Mouse (Mus musculus): ENCODE results near the gene Tex11.
"Not testable (repeated sequence)": the region's sequence is repeated elsewhere in the genome, so short reads cannot be mapped to it uniquely, and the experiment has no call there.

The Tex11 gene

GRCm38 (mm10) chrX:101059541-101059940 is at the start of gene Tex11:
Tex11 (minus strand) TSS chrX:101059667.
- no peak for DNase-seq (ENCODE audit: low spot score)

- no peak for DNase-seq (ENCODE audit: low spot score)
Measured at GRCm38 (mm10) chrX:101085920-101086319, 26.5 kb upstream of the Tex11 start, which contains the start of gene Slc7a3. Slc7a3 (minus strand) TSS chrX:101086020.

DNA sequence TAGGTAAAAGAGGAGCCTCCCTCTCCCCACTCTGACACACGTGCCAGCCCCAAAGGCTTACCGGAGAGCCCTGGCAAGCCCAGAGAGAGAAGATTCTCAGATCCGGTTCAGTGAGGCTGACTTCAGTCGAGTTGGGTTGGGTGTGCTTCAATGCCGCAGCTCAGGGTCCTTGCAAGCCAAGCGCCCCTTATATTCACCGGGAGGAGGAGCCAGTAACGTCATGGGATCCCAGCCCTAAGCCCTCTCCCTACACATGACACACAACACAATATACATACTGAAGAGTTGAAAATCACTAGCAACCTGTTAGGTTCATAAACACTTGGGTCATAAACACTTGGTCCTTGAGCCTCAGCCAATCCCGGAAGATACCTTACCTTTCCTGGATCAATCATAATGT is 25.7 kb upstream of the Tex11 start:
- DNase-seq (ENCODE audit: low spot score): not testable (repeated sequence)

GRCm38 (mm10) chrX:101084192-101084591 is 24.7 kb upstream of the Tex11 start:
- no peak for DNase-seq (ENCODE audit: low spot score)

DNA sequence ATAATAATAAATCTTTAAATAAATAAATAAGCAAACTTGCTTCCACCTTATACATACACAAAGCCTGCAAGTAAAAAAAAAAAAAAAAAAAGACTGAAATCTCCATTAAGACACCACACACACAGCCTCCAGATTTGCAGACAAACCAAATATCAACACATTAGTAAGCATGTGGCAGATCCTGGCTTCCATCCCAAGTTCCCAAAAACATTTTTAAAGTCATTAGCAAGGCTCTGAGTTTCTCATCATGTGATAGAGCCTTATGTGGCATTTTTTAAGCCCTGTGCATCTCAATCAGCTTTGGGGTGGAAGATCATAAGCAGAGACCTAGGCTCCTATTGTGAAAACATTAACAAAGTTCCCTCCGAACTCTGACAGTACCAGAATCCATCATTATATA is 5.8 kb upstream of the Tex11 start:
- DNase-seq (ENCODE audit: low spot score): no peak

DNA sequence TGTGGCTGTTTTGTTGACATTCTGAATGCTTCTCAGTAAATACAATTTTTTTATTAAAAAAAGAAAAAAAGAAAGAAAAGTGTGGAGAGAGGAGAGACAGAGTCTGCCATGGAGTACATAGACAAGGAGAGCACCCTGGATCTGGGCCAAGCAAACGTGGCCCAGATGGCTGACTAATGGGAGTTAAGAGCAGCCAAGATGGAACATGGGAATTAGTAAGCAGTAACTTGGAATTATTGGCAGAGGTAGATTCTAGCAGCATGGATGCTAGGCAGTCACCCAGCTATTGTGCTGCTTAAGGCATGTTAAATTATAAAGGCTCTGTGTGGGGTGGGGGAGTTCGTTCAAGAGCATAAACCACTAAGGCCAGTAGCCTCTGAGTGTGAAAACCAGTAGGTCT is 4.0 kb upstream of the Tex11 start:
- DNase-seq (ENCODE audit: low spot score): no peak

DNA sequence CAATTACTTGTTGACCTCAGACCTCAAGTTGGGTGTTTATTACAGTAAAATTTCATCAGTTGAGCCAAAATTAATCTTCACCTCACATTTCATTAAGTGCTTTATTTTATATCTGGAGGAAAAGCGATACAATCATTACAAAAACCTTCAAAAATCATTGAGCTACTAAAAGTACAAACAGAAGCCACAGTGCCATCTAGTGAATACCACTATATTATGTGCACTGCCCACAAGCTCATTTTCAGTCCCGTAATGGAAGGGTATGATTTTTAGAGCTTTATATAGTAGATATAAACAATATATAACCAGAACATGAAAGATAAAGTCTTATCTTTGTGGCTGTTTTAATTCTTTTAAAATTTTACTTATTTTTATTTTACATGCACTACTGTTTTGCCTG is 115.8 kb downstream of the Tex11 start:
- no peak for DNase-seq (ENCODE audit: low spot score)

GRCm38 (mm10) chrX:100839211-100839610 is 220.3 kb downstream of the Tex11 start:
- no peak for DNase-seq (ENCODE audit: low spot score)

DNA sequence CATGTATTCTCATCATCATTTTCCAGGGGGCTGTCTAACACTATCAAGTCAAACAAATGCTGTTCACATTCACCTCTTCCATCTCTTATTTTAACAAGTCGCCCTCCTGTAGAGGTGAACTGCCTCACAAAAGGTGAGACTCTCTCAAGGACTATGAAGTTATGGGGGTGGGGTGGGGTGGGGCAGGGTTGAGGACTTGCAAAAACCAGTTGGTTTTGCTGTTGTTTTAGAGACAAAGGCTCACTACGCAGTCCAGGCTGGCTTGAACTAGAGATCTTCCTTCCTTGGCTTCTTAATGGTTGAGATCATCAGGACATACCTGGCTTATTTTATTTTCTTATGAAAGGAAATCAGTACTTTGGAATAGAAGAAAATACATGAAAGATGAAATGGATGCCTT is 226.7 kb downstream of the Tex11 start:
- no peak for DNase-seq (ENCODE audit: low spot score)

DNA sequence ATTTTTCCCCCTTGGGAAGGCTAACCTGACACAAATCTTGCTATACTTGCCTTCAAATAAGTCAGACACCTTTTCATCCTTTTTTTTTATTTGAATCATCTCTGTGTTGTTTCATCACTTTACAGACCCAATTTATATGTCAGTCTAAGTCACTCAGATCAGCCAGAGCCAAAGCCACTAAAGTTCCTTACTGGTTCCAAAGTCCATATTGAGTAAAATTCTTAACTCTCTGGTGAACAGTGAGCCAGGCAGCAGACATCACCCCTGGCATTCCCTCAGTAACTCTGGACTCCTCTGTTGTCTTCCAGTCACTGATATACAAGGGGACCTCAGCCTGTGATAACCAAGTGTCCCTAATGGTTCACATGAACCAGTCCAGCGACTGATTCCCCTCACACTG is 233.9 kb downstream of the Tex11 start:
- DNase-seq (ENCODE audit: low spot score): no peak

DNA sequence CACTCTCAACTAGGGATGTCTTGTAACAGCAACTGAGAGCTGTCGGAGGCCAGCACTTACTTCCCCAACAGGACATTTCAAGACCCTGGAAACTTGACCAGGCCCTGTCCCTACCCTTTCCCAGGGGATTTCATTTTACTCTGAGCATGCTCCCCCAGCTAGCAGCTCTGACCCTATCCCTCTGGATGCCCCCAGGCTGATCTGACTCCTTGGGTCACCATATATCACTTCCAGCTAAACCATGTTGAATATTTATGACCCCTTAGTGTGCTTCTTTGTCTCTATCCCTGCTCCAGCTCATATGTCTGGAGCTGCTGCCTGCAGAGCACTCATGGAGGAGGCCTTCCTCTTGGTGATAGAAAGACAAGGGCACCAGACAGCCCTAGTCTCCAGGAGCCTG is 238.3 kb downstream of the Tex11 start:
- no peak for DNase-seq (ENCODE audit: low spot score)

DNA sequence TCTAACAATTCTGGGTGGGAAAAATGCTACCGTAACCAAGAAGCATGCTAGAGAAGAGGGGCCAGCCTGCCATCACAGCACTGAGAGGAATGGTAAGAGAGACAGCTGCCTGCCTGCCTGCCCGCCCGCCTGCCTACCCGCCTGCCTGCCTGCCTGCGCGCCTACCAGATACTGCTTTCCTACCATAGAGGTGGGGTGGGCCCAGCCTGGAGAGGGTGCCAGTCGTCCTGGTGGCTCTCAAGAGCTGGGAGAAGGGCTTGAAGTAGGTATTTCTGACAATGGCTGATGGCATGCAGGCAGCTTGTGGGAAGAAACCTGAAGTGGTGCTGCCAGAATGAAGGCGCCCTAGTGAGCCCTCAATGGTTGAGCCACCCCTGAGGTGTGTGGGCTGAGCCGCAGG is 240.8 kb downstream of the Tex11 start:
- no peak for DNase-seq (ENCODE audit: low spot score)

- no peak for DNase-seq (ENCODE audit: low spot score)
Measured at GRCm38 (mm10) chrX:100815766-100816165, 243.7 kb downstream of the Tex11 start.

GRCm38 (mm10) chrX:100814139-100814538 is 245.3 kb downstream of the Tex11 start:
- no peak for DNase-seq (ENCODE audit: low spot score)

GRCm38 (mm10) chrX:100811129-100811528 is 248.3 kb downstream of the Tex11 start:
- no peak for DNase-seq (ENCODE audit: low spot score)

DNA sequence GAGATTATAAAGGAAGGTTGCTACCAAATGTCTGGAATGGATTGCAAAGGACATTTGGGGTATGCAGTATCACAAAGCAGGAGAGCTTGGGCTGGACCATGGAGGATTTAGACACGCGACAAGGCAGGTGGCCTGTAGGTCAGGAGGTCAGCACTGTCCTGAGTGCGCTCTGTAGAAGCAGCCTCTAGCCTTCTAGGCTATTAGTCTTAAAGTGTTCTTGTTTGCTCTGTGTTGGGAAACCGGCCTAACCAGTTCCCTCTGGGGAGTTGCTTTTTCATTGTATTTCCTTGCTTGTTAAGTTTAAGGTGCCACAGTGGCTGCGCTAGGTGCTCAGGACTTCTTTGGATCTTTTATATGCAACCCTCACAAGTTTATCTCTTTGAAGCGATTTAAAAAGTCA is 257.4 kb downstream of the Tex11 start:
- DNase-seq (ENCODE audit: low spot score): peak; percentile 11

DNA sequence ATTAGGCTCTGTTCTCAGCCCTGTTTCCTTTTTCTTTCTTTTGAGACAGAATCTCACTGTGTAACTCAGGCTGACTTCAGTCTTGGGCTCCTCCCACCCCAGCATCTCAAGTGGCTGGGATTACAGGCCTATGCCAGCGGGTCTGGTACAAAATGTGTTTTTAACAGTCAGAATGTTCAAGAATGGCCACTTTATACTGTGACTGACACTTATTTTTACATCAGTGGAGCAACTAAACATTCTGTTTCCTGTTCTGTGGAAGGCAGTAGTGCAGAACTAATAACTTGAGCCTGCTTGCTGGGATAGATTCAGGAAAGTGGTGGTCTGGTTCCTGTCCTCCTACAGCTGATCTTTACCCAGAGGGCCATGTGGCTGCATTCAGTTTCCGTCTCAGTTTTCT is 258.8 kb downstream of the Tex11 start:
- no peak for DNase-seq (ENCODE audit: low spot score)

GRCm38 (mm10) chrX:100797851-100798527 is 261.5 kb downstream of the Tex11 start:
- no peak for DNase-seq (ENCODE audit: low spot score)

- no peak for DNase-seq (ENCODE audit: low spot score)
Measured at GRCm38 (mm10) chrX:100797370-100797769, 262.1 kb downstream of the Tex11 start.

DNA sequence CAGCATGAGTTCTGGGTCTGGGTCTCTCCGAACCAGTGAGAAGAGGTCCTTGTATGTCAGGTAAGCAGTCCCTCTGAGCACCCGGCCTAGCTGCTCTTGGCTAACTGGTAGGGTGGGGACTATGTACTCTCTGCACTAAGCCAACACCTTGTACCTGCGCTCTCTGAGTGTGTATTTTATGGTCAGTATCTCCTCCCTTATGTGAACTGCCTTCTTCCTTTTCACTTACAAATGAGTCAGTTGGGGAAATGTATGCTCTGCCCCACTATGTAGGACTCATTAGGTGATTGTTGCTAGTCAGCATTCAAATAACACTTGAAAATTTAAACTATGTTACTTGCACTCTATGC is 262.8 kb downstream of the Tex11 start:
- no peak for DNase-seq (ENCODE audit: low spot score)

DNA sequence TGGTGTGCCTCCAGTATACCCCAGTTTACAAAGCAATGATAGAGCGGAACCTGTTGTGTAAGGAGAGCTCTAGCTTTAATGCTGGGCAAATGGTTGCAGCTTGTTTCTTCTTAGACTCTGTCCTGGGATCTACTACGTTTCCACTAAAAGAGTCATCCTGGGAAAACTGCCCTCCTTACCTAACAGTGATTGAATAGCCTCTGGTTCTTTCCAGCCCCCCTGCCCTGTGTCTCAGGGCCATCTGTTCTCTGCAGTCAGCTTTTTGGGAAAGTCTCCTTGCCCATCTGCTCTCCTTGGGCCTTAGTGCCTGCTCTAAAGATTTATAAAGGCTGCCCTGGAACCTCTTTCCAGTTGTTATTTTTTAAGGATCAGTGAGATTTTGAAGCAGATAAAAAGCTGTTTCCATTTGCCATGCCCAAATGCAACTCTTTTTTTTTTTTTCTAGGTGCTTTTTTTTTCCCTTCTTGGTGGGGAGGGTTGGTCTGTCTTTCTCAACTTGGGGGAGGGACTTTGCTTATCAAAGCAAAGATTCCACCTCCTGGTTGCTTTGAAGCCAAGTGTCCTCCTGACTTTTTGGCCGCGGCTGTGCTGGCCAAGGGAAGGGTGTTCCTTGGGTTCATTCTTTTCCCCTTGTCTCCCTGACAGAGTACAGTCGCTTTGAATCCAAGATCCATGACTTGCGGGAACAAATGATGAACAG is 263.3 kb downstream of the Tex11 start:
- no peak for DNase-seq (ENCODE audit: low spot score)

GRCm38 (mm10) chrX:100789322-100789721 is 270.1 kb downstream of the Tex11 start:
- no peak for DNase-seq (ENCODE audit: low spot score)
